Mouse (Mus musculus): Measurements from ENCODE around the gene Pmpcb.

DNA sequence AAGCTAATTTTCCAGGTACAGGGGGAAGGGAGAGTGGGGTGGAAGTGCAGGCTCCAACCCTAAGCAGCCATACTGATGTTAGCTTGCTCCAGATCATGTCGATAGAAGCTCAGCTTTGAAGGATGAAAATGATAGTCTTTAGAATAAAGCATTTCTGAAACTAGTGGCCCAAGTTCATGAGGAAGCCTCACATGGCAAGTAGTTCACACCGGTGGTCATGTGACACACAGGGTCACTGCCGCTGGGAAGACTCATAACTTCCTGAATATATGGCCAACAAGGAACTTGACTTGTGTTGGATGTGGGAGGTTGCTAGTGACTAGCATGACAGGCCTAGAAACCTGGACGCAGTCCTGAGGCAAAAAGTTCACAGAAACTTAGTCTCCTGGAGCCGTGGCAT, 44.7 kb upstream of the Pmpcb start:
- TF ChIP-seq POLR2A (IDR thresholded peaks at IDR 0.05; ENCODE audit: borderline replicate concordance, insufficient read depth, low read length) (no peak), CTCF (IDR thresholded peaks at IDR 0.05; ENCODE audit: borderline replicate concordance, insufficient read depth, low read depth, low read length) (no peak)
